Mouse (Mus musculus) stomach, embryonic 16.5 days (tissue): ENCODE measurements around the gene Gm48551. TPM values are rescaled to one million over a fixed set of nuclear protein-coding genes. Genes with fewer than 3 reads are reported as not detected.
A peak's percentile ranks its signal among the peaks of the same experiment; 100 is the strongest.

ENCODE experiments used
- ATAC-seq: fragments of 200-750 bp; cut with Nextera tagmentation; 2 replicates; pipeline ENCODE4 v1.8.0; 2017; ENCODE audit warnings: moderate number of reproducible peaks, moderate TSS enrichment; ENCODE audit not compliant: insufficient read depth, low FRiP score
- H3K27ac ChIP-seq: fragments of 300-500 bp; sonication (generic); 2 replicates; pipeline ENCODE4 v1.5.1; 2014; ENCODE audit warnings: low read length
- H3K27me3 ChIP-seq: fragments of 300-500 bp; sonication (generic); 2 replicates; pipeline ENCODE4 v1.6.1; 2014; ENCODE audit warnings: low read length, control low read depth, mixed read lengths; ENCODE audit not compliant: control insufficient read depth, insufficient read depth
- H3K36me3 ChIP-seq: fragments of 300-500 bp; sonication (generic); 2 replicates; pipeline ENCODE4 v1.6.1; 2014; ENCODE audit warnings: low read length; ENCODE audit not compliant: control insufficient read depth, insufficient read depth
- H3K4me1 ChIP-seq: fragments of 300-500 bp; sonication (generic); 2 replicates; pipeline ENCODE4 v1.6.1; 2014; ENCODE audit warnings: low read length, control low read depth, mixed read lengths; ENCODE audit not compliant: control insufficient read depth, insufficient read depth
- H3K4me2 ChIP-seq: fragments of 300-500 bp; sonication (generic); 2 replicates; pipeline ENCODE4 v1.6.1; 2014; ENCODE audit warnings: low read depth, low read length, mixed read lengths
- H3K4me3 ChIP-seq: fragments of 300-500 bp; sonication (generic); replicated peaks from 2 replicates; pipeline ENCODE4 v1.5.1; 2014; ENCODE audit warnings: mild to moderate bottlenecking, low read length
- H3K9ac ChIP-seq: fragments of 300-500 bp; sonication (generic); 2 replicates; pipeline ENCODE4 v1.6.1; 2014; ENCODE audit warnings: low read length
- H3K9me3 ChIP-seq: fragments of 300-500 bp; sonication (generic); replicated peaks from 2 replicates; pipeline ENCODE4 v1.6.1; 2016; ENCODE audit warnings: low read length, control low read depth; ENCODE audit not compliant: control insufficient read depth
- WGBS: fragments of 180-500 bp; shearing (Covaris S2); extraction: QIAGEN DNeasy Blood & Tissue Kit; methylation state at CpG from one replicate; pipeline ENCODE4 v1.1.7; 2014; 5-methylcytosine and 5-hydroxymethylcytosine counted together
- polyA plus RNA-seq: library from polyadenylated mRNA; unstranded; fragments of >200 nt; fragmentation: Nextera tagmentation; extraction: Ambion mirVana; gene quantifications from 2 replicates; pipeline ENCODE4 v1.2.1, GENCODE M21; 2015

Gene Gm48551
- polyA plus RNA-seq, 1 experiment from 2014 or later = 3.0 TPM

DNA sequence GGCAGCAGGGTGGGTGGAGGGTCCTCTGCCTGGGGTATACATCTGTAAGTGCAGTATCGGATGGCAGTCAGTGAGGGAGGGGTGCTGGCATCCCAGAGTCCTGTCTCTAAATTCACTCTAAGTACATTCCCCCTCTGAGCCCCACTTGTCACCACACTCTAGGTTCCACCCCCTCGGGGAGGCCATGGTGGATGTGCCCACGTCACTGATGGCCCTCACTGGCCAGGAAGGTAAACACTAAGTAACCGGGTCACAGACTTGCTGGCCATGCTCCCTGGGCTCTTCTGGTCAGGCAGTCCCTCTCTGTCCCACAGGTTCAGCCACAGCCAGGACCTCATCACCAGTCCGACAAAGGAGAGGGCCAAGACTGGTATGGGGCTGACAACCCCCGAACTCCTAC, 37.9 kb downstream of the Gm48551 start:
- H3K4me1 ChIP-seq = peaks cover 34% of the 10 kb centered on the region

DNA sequence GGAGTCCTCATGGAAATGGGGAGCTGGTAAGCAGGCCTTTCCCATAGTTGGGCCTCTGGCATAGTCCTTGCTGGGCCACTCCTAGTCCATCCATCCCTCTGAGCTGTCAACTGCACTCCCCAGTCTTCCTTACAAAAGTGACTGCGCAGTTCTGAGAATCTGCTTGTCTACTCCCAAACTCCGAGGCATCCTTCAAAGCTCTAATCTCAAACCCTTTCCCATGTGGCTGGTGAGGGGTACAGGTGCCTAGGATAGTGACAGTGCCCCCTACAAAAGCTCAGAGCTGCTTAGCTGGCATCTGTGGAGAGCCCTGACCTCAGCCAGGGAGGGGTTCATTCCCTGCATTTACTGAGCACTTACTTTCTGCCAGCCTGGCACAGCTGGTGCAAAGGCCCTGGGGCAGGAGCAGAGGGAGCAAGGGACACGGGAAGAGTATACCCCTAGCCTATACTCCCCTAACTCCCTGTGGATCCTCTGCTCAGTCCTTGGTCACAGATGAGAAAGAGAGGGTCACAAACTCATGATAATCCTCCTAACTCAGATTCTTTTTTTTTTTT, 38.5 kb downstream of the Gm48551 start:
- no peaks in the 10 kb centered on the region for H3K27me3 ChIP-seq
- ATAC-seq = no peak
- H3K9ac ChIP-seq = no peak overlapping the region
- H3K36me3 ChIP-seq = no peaks in the 10 kb centered on the region; the same call in 1 of the 2 replicates
- H3K9me3 ChIP-seq = no peaks in the 10 kb centered on the region
- peaks cover 32% of the 10 kb centered on the region for H3K4me1 ChIP-seq
- H3K4me2 ChIP-seq = no peak overlapping the region
- no peak overlapping the region for H3K4me3 ChIP-seq
- H3K27ac ChIP-seq = no peak overlapping the region
- 72% methylated on average over 3 of the region's 3 CpGs for WGBS

More for the DNA sequence above, 37.9 kb downstream of the Gm48551 start:
- ATAC-seq = no peak
- Histone ChIP-seq H3K36me3 (no peaks in the 10 kb centered on the region; the same call in 1 of the 2 replicates), H3K27me3 (no peaks in the 10 kb centered on the region), H3K9ac (no peak overlapping the region; the same call in 1 of the 2 replicates), H3K4me3 (no peak overlapping the region), H3K27ac (no peak overlapping the region), H3K9me3 (no peaks in the 10 kb centered on the region), H3K4me2 (no peak overlapping the region)
- 70% methylated on average over 6 of the region's 6 CpGs for WGBS

- Histone ChIP-seq H3K4me3 (peak overlapping the region; percentile 72), H3K36me3 (no peaks in the 10 kb centered on the region; the same call in 1 of the 2 replicates), H3K4me1 (peaks cover 32% of the 10 kb centered on the region), H3K9ac (peak overlapping the region; percentile 86), H3K9me3 (no peaks in the 10 kb centered on the region), H3K27ac (peak overlapping the region; percentile 68; the same call in 1 of the 2 replicates), H3K4me2 (peak overlapping the region; percentile 81), H3K27me3 (no peaks in the 10 kb centered on the region)
- WGBS = 65% methylated on average over 4 of the region's 4 CpGs
- ATAC-seq = no peak
Measured at GRCm38 (mm10) chr10:81423476-81424245, 39.4 kb downstream of the Gm48551 start.

GRCm38 (mm10) chr10:81424246-81425051, 40.2 kb downstream of the Gm48551 start:
- peaks cover 29% of the 10 kb centered on the region for H3K4me1 ChIP-seq
- 7% methylated on average over 25 of the region's 25 CpGs for WGBS
- ATAC-seq = peak; percentile 18; the same call in 1 of the 2 replicates
- H3K27me3 ChIP-seq = no peaks in the 10 kb centered on the region
- H3K27ac ChIP-seq = peak overlapping the region; percentile 68
- no peaks in the 10 kb centered on the region; the same call in 1 of the 2 replicates for H3K36me3 ChIP-seq
- H3K4me2 ChIP-seq = peak overlapping the region; percentile 81
- H3K9ac ChIP-seq = peak overlapping the region; percentile 86
- H3K9me3 ChIP-seq = no peaks in the 10 kb centered on the region
- H3K4me3 ChIP-seq = peak overlapping the region; percentile 72

DNA sequence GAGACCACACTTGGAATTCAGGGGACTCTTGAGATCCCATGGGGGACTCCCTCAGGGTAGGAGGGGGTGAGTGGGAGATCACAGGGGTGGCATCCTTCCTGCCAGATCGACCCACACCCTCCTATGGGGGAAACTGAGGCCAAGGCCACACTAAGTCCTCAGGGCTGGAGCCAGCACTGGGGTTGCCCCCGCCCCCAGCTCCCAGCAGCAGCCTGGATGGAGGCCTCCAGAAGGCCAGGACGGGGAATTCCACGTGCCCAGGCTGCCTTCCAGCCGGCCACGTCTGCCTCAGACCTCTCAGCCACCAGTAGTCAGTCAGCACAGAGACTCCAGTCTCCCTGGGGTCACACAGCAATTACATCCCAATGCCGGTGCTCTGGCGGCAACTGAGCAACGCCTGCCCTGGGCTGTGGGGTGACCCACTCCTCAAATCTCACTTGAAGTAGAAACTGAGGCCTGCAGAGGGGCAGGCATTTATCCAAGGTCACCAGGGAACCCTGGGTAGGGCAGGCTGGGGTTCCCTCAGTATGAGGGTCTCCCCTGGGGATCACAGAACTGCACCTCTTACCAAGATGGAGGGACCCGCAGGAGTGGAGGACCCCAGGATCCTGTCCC, 41.1 kb downstream of the Gm48551 start:
- no peak for ATAC-seq
- peak overlapping the region; percentile 72 for H3K4me3 ChIP-seq
- peak overlapping the region; percentile 68 for H3K27ac ChIP-seq
- H3K9me3 ChIP-seq = no peaks in the 10 kb centered on the region
- H3K9ac ChIP-seq = peak overlapping the region; percentile 86
- H3K4me2 ChIP-seq = peak overlapping the region; percentile 81
- WGBS = 44% methylated on average over 10 of the region's 10 CpGs
- H3K36me3 ChIP-seq = no peaks in the 10 kb centered on the region
- no peaks in the 10 kb centered on the region for H3K27me3 ChIP-seq
- H3K4me1 ChIP-seq = peaks cover 32% of the 10 kb centered on the region

- H3K9me3 ChIP-seq = no peaks in the 10 kb centered on the region
- peak overlapping the region; percentile 68 for H3K27ac ChIP-seq
- no peaks in the 10 kb centered on the region for H3K27me3 ChIP-seq
- peak overlapping the region; percentile 86 for H3K9ac ChIP-seq
- no peak for ATAC-seq
- H3K4me1 ChIP-seq = peaks cover 33% of the 10 kb centered on the region
- H3K4me2 ChIP-seq = peak overlapping the region; percentile 81
- H3K36me3 ChIP-seq = no peaks in the 10 kb centered on the region
- peak overlapping the region; percentile 72 for H3K4me3 ChIP-seq
- WGBS = 2% methylated on average over 21 of the region's 33 CpGs
Measured at GRCm38 (mm10) chr10:81426081-81426671, 41.9 kb downstream of the Gm48551 start.

- Histone ChIP-seq H3K9me3 (no peaks in the 10 kb centered on the region), H3K27me3 (no peaks in the 10 kb centered on the region), H3K4me1 (peaks cover 38% of the 10 kb centered on the region), H3K27ac (peak overlapping the region; percentile 68), H3K9ac (peak overlapping the region; percentile 86), H3K4me3 (peak overlapping the region; percentile 72), H3K36me3 (no peaks in the 10 kb centered on the region), H3K4me2 (peak overlapping the region; percentile 81)
- no peak for ATAC-seq
- under 1% methylated on average over 31 of the region's 38 CpGs for WGBS
Measured at GRCm38 (mm10) chr10:81426897-81427296, 42.6 kb downstream of the Gm48551 start.

DNA sequence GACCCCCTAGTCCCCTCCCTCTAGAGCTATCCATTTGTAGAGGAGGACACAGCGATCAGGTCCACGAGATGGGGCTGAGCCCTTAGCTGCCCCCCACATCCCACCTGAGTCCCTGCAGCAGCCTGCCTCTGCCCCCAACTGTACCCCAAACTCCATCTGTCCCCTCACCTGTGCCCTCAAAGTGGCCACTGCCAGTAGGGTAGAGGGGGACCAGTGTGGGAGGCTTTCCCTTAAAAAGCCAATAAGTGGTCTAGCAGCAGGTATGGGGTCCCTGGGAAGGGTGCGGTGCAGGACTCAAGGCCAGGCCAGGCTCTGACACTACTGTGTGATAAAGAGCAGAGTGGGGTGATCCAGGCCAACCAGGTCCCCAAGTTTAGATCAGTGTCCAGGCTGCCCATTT, 43.1 kb downstream of the Gm48551 start:
- Histone ChIP-seq H3K9me3 (no peaks in the 10 kb centered on the region), H3K4me2 (peak overlapping the region; percentile 81), H3K27me3 (no peaks in the 10 kb centered on the region), H3K9ac (peak overlapping the region; percentile 86), H3K36me3 (no peaks in the 10 kb centered on the region), H3K27ac (no peak overlapping the region), H3K4me1 (peaks cover 38% of the 10 kb centered on the region), H3K4me3 (peak overlapping the region; percentile 72)
- ATAC-seq = no peak
- 18% methylated on average over 3 of the region's 3 CpGs for WGBS
